Mouse (Mus musculus): ENCODE results near the gene Gm20716.

DNA sequence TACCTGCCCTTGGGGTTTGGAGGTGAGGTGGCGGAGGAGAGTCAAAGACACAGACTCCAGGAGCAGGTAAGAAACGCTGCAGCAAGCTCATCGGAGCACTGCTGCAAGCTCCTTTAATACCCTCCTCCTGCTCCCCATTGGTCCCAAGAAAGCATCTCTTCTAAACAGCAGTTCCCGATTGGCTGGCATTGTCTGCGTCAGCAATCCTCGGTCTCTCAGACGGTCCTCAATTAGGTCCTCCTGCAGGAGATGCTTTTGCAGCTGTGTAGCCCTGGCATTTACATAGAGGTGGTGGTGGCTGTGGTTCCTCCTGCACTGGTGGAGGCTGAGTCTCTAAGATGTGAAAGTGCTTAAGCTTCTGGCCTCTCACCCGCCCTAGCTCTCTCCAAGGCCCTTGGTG lies 15.4 kb upstream of the Gm20716 start:
- TF ChIP-seq CTCF (conservative IDR thresholded peaks at IDR 0.05; ENCODE audit: low read length) (no peak), NANOG (IDR thresholded peaks at IDR 0.05; ENCODE audit: borderline replicate concordance, low read length) (no peak)

Measured in E14TG2a.4 (cell line).